Mouse (Mus musculus) kidney, adult 18-20 months (tissue): ENCODE results near the gene Cdk20.
A peak's percentile ranks its signal among the peaks of the same experiment; 100 is the strongest.
"Not testable (repeated sequence)": the region's sequence is repeated elsewhere in the genome, so short reads cannot be mapped to it uniquely, and the experiment has no call there.

ENCODE experiments used
- DNase-seq: peaks from one replicate; pipeline ENCODE4 v3.0.0; 2021

Gene Cdk20

DNA sequence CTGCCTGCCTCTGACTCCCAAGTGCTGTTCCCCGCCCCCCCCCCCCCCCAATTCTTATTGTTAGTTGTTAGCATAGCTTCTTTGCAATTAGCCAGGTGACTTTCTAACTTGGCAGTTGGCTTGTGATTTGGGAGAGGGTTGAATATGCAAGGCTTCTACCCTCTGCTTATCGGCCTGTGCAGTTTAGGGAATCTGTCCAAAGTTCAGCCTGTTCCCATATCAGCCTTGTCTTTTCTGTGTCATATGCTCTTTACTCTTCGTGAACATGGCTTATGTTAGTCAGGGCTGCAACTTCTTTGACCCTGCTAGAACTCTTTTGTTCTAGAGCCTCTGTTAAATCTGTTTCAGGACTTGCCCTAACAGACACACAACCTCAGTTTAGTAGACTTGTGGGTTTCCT, 7.8 kb upstream of the Cdk20 start:
- no peak for DNase-seq

DNA sequence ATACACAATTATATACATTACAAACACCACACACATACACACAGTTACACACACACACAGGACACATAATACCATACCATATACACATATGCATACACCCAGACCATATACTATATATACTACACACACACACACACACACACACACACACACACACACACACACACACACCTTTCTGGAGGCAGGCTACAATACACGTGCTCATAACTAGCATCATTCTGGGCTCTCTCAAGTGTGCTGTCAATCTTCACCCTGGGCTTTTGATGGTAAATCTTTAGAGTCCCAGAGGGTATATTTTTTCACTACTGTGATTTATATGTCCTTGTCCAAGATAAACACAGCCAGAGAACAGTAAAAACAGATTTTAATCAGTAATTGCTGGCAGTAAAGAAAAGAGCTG, 6.8 kb upstream of the Cdk20 start:
- no peak for DNase-seq

DNA sequence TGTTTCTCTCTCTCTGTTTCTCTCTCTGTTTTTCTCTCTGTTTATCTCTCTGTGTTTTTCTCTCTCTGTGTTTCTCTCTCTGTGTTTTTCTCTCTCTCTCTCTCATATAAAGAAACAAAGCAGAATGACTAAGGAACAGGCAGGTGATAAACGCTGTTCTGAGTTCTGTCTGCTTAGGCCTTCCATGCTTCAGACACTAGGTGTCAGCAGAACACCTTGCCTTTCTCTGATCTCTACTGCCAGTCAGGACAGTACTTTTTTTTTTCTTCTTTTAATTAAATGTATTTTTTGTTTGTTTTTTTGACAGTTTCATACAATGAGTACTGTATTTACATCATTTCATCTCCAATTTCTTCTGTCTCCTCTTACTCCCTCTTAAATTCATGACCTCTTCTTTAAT, 2.8 kb upstream of the Cdk20 start:
- no peak for DNase-seq

GRCm38 (mm10) chr13:64437801-64438200, 5.7 kb downstream of the Cdk20 start:
- DNase-seq = no peak

- peak; percentile 71 for DNase-seq
These were observed 6.8 kb downstream of the Cdk20 start for GRCm38 (mm10) chr13:64438863-64439452.

- no peak for DNase-seq
These were observed 7.4 kb downstream of the Cdk20 start for GRCm38 (mm10) chr13:64439471-64439870.

GRCm38 (mm10) chr13:64440592-64440991, 8.5 kb downstream of the Cdk20 start:
- DNase-seq = no peak

DNA sequence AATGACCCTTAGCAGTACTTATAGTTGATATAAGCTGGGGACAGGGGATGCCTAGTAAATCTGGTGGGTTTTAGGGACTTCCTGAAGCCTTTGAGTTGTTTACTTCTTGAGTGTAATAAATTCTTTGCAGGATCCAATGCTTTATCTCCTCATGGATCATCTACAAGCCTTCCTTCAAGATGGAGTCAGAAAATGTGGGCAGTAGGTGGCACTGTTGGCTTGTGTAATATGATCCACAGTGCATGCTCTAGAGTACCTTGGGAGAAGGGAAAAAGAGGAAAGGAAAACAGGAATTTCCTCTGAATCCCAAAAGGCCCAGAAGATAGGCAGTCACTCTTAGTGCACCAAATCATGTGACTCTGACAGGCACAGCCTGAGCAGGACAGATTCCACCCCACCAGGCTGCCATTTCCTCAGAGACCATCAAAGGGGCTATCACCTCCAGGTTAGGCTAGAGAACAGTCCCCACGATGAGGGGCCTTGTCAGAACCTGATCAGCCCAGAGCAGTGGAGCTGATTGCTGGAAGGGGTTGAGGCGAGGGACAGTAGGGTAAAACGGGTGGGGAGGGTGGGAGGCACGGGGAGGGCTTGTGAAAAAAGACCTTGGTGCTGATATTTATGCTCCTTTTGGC, 11.3 kb downstream of the Cdk20 start:
- DNase-seq = peak; percentile 72

- no peak for DNase-seq
These were observed 13.3 kb downstream of the Cdk20 start for GRCm38 (mm10) chr13:64445254-64445920.

DNA sequence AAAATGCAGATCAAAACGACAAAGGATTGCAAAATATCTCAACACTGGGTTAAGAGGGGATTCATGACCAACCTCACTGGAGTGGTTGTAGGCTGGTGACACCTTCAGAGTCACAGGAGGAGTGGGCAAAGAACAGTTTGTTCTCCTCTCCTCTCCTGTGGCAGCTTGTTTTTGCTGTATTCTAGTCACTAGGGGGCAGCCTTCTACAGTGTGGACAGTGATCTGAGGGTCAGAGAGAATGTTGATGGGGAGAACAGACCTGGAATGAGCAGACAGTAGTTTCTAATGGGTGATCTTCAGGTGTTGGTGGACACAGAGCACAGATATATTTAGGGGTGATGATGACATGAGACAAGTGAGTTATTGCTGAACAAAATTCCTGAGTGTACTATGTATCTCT, 15.8 kb downstream of the Cdk20 start:
- DNase-seq = peak; percentile 15

DNA sequence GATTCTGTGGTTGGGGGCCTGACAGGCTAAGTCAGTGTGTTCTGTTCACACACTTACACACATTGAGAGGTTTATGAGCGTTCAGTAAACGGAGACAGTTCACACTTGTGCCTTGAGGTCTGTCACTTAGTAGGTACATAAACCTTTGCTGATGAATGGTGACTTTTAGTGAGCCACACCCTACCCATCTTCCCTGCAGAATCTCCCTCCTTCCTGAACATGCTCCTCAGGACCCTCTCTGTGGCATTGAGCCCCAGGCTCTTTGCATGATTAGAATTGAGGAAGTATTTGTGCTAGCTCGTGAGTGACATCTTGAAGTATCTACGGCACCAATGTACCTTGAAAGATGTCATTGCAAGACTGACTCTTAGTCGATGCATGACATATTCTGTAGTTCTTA, 16.6 kb downstream of the Cdk20 start:
- DNase-seq = no peak

- no peak for DNase-seq
These were observed 18.1 kb downstream of the Cdk20 start for GRCm38 (mm10) chr13:64450001-64450794.

- not testable (repeated sequence) for DNase-seq
These were observed 25.3 kb downstream of the Cdk20 start for GRCm38 (mm10) chr13:64457225-64457978.

GRCm38 (mm10) chr13:64458181-64458580, 26.1 kb downstream of the Cdk20 start:
- no peak for DNase-seq

DNA sequence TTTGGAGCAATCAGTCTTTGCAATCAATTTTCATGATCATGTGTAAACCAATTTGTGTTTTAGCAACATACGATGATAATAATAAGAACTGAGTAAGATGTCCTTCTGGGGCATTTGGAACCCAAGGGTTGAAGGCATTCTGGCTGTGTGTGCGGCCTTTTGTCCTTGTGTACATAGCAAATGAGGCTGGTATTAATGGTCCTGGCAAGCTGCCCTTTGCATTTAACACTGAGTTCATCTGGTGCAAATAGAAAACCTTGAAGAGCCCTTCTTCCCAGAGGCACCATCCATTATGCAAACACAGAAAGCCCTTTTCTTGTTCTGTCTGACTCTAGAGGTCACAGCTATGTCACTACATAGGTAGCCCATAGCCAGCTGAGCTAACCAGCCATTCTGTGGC, 30.5 kb downstream of the Cdk20 start:
- DNase-seq = no peak

DNA sequence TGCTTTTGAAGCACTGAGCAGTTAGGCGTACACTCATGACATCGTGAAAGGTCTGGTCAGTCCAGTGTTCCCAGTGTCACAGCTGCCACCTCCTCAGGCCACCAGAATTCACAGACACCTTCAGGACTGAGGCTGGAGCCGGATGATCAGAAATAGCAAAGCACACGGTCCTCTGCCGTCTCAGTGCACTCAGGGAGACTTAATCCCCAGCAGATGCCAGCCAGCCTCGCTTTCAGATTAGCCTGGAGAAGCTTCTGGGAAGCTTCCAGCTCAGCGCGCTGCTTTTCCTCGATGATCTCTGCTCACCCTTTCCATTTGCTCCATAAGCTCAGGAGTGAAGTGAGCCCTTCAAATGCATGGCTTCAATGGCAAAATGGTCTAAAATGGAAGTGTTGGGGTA, 33.1 kb downstream of the Cdk20 start:
- DNase-seq = no peak

DNA sequence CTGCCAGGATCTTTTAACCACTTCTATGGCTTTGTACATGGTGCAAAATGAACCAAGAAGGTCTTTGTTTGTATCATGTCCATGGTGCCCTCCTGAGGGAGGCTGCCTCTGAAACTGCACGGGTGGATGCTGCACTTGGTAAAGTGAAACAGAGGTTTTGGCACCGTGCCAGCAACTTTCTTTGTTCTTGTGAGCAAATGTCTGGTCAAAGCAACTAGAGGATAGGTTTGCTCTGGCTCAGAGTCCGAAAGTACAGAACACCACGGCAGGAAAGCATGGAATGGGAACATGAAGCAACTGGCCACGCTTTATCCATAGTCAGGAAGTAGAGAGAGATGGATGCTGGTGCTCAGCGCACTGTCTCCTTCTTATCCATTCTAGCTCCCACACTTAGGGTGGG, 35.8 kb downstream of the Cdk20 start:
- DNase-seq = peak; percentile 11

DNA sequence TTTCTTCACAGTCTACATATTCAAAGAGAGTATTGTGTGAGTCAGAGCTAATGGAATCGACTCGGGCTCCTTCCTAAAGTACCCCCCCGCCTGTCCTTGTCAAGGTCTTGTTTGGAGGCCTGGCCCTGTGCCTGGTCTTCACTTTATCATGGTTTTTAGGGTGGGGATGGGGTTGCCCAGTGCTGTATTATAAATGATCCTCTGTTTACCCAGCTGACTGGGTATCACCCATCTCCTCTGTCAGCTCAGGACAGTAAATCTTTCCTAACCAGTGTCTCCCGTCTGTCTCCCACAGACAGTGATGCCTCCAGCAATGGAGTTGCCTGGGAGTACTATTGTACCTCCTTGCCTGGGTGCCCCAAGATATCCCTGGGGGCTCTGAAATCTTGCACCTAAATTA, 45.9 kb downstream of the Cdk20 start:
- DNase-seq = no peak

- DNase-seq = no peak
These were observed 47.8 kb downstream of the Cdk20 start for GRCm38 (mm10) chr13:64479960-64480359.

- DNase-seq = no peak
These were observed 57.8 kb downstream of the Cdk20 start for GRCm38 (mm10) chr13:64489886-64490285.
